Mouse (Mus musculus) lung, adult 2 months (tissue): Measurements from ENCODE around the gene Anxa7. TPM values are rescaled to one million over a fixed set of nuclear protein-coding genes. Genes with fewer than 3 reads are reported as not detected.

Experiments used
- DNase-seq: peaks from one replicate; pipeline ENCODE4 v3.0.0; 2022
- H3K4me1 ChIP-seq: fragments of 200-500 bp; 2 replicates; pipeline ENCODE4 v1.6.1; 2011; ENCODE audit warnings: low read length; ENCODE audit not compliant: control insufficient read depth, insufficient read depth
- H3K4me3 ChIP-seq: fragments of 200-500 bp; replicated peaks from 2 replicates; pipeline ENCODE3; 2011; ENCODE audit warnings: low read depth, mild to moderate bottlenecking, control low read depth, low read length; ENCODE audit errors: extremely low read depth
- CTCF ChIP-seq: fragments of 200-500 bp; IDR thresholded peaks from 2 replicates; pipeline ENCODE4 v1.5.1; 2011; ENCODE audit warnings: mild to moderate bottlenecking, low read length, control low read depth; ENCODE audit not compliant: insufficient read depth
- POLR2A ChIP-seq: fragments of 200-500 bp; IDR thresholded peaks from 2 replicates; pipeline ENCODE4 v1.6.1; 2011; ENCODE audit warnings: low read depth, mild to moderate bottlenecking, control low read depth, low read length, borderline replicate concordance; ENCODE audit errors: extremely low read depth
- WGBS: fragments of 180-500 bp; shearing (Covaris S2); methylation state at CpG from one replicate; pipeline ENCODE4 v1.1.7; 2018; 5-methylcytosine and 5-hydroxymethylcytosine counted together
- polyA plus RNA-seq: library from polyadenylated mRNA; depleted of rRNA; stranded (reverse); fragments of >200 nt; gene quantifications from 2 replicates; pipeline ENCODE4 v1.2.3, GENCODE M21; 2012

Gene Anxa7
- polyA plus RNA-seq, 1 experiment: 88.9 TPM

DNA sequence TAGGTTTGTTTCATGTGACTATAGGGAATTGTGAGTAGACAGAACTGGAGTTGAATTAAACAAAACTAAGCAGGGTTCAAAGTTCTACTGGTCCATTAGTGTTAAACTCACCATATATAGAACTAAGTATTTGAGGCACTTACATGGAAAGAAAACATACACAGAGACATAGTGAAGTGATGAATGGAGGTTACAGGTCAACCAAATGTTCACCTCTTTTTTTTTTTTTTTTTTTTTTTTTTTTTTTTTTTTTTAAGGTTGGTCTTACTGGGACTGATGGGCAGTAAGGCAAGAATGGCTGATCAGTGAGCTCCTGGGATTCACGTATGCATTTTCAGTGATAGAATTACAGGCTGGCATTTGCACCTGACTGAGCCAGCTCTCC, 254 bp upstream of the Anxa7 start:
- no peak for DNase-seq
- 75% methylated on average over 1 of the region's 1 CpGs for WGBS
- Histone ChIP-seq H3K4me3 (peak overlapping the region; percentile 91), H3K4me1 (peaks cover 5% of the 10 kb centered on the region)
- TF ChIP-seq POLR2A: no peak
- TF ChIP-seq CTCF: no peak

GRCm38 (mm10) chr14:20478801-20479200, 1.1 kb downstream of the Anxa7 start:
- 1% methylated on average over 7 of the region's 7 CpGs for WGBS
- peak; percentile 53 for DNase-seq
- TF ChIP-seq CTCF: no peak
- no peak for TF ChIP-seq POLR2A
- Histone ChIP-seq H3K4me1 (peaks cover 5% of the 10 kb centered on the region), H3K4me3 (peak overlapping the region; percentile 91)

- Histone ChIP-seq H3K4me1 (peaks cover 5% of the 10 kb centered on the region), H3K4me3 (peak overlapping the region; percentile 48)
- no peak for DNase-seq
- WGBS: 12% methylated on average over 3 of the region's 3 CpGs
- no peak for TF ChIP-seq POLR2A
These were observed 1.5 kb downstream of the Anxa7 start for GRCm38 (mm10) chr14:20478385-20478784.

- TF ChIP-seq POLR2A: no peak
- no peak for TF ChIP-seq CTCF
- peaks cover 5% of the 10 kb centered on the region for H3K4me1 ChIP-seq
- WGBS: 68% methylated on average over 4 of the region's 4 CpGs
- no peak overlapping the region for H3K4me3 ChIP-seq
- no peak for DNase-seq
These were observed 2.5 kb downstream of the Anxa7 start for GRCm38 (mm10) chr14:20477261-20478025.

DNA sequence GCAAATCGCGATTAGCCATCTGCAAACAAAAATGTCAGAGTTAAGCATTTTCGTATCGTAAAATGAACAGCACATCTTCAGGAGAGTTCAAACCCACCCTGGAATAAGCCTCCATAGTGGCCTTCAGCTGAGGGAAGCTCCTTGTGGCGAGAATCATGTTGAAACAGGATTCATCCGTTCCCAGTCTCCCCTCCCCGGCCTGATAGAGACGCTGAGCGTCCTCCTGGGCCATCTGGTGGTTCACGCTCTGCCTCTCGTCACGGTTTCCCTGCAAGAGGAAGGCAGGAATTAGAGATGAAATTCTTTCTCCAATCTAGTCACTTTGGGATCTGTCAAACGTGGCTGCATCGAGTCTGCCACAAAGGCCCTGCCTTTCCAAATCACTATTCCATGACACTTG, 19.7 kb downstream of the Anxa7 start:
- DNase-seq: no peak
- 76% methylated on average over 14 of the region's 14 CpGs for WGBS
- Histone ChIP-seq H3K4me3 (no peak overlapping the region), H3K4me1 (no peaks in the 10 kb centered on the region)
- TF ChIP-seq POLR2A (no peak), CTCF (no peak)

GRCm38 (mm10) chr14:20458378-20458777, 21.6 kb downstream of the Anxa7 start:
- no peak overlapping the region for H3K4me3 ChIP-seq
- 90% methylated on average over 9 of the region's 9 CpGs for WGBS
- no peak for DNase-seq
- H3K4me1 ChIP-seq: no peaks in the 10 kb centered on the region
- TF ChIP-seq CTCF (no peak), POLR2A (no peak)

DNA sequence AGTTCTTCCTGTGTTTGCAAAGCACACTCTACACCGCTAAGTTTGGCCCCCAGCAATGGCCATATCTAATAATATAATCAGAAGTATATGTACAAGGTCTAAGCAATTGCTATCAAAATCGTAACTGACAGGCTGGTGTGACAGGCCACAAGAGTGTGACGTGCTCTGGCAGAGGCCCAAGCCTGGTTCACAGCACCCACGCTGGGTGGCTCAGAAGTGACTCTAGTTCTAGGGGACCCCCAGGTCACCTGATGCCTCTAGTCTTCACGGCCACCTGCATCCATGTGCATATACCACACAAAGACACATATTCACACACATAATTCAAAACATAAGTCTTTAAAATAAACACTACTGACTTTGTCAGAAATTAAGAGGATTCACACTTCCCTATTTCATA, 27.0 kb downstream of the Anxa7 start:
- Histone ChIP-seq H3K4me3 (no peak overlapping the region), H3K4me1 (no peaks in the 10 kb centered on the region)
- TF ChIP-seq POLR2A (no peak), CTCF (no peak)
- WGBS: 90% methylated on average over 5 of the region's 5 CpGs
- no peak for DNase-seq

- TF ChIP-seq CTCF (no peak), POLR2A (no peak)
- peak; percentile 40 for DNase-seq
- Histone ChIP-seq H3K4me1 (no peaks in the 10 kb centered on the region), H3K4me3 (peak within 1 kb of the TSS; percentile 20)
- WGBS: 3% methylated on average over 15 of the region's 15 CpGs
These were observed 28.1 kb downstream of the Anxa7 start, which contains the start of gene Cfap70 for GRCm38 (mm10) chr14:20451765-20452331. Gene Cfap70, minus strand, starts transcription at chr14:20452226.

GRCm38 (mm10) chr14:20451302-20451701, 28.6 kb downstream of the Anxa7 start:
- no peak overlapping the region for H3K4me3 ChIP-seq
- no peak for TF ChIP-seq CTCF
- no peak for TF ChIP-seq POLR2A
- no peak for DNase-seq
- 7% methylated on average over 2 of the region's 2 CpGs for WGBS
- H3K4me1 ChIP-seq: no peaks in the 10 kb centered on the region

- Histone ChIP-seq H3K4me1 (no peaks in the 10 kb centered on the region), H3K4me3 (no peak overlapping the region)
- WGBS: 41% methylated on average over 12 of the region's 12 CpGs
- no peak for DNase-seq
- no peak for TF ChIP-seq CTCF
- TF ChIP-seq POLR2A: no peak
These were observed 32.7 kb downstream of the Anxa7 start for GRCm38 (mm10) chr14:20447209-20447608.
